Comparison of ENCODE assay signal across 11 mouse cellular contexts in the genomic region with DNA sequence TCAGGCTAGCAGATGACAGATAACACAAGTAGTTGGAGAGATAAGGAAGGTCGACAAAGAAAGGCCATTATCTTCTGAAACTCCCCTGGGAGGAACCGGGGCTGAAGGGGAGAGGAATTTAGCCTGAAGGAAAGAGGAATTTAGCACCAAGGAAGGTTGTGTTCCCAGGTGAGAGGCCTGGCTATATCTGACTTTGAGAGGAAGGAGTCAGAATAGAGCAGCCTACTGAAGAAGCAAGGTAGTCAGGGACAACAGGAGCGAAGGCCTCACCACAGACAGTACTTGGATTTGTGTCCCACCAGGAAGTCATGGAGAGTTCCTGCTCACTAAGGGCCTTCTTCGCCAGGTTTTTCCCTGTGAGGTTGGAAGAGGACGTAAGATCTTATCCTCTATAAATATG.
DNase-seq lines count a peak whose midpoint lies in the region; ATAC-seq and TF ChIP-seq lines count a peak whose summit lies in the region.
"Had no signal": no experiment of that assay in that cellular context is flagged by ENCODE, and none has a peak within 500 bp of the region (broad histone marks: within the 10 kb centered on the region; RNA-seq: fewer than 3 reads in every experiment).

No protein-coding gene starts in this region.

- H3K4me3 ChIP-seq in kidney, postnatal 0 days (replicated peaks; ENCODE audit: low read depth, low read length) = no peak overlapping the region
- no peak overlapping the region for H3K4me3 ChIP-seq in embryonic facial prominence, embryonic 10.5 days
- H3K4me3 ChIP-seq in limb, embryonic 11.5 days (ENCODE audit: low read depth, low read length) = no peak overlapping the region
- H3K4me3 ChIP-seq in layer of hippocampus, adult 2 months = no peak overlapping the region
- H3K4me3 ChIP-seq: limb, embryonic 13.5 days had no signal

- WGBS in kidney, postnatal 0 days = 46% methylated on average over 5 of the region's 5 CpGs
- 30% methylated on average over 5 of the region's 5 CpGs for WGBS in embryonic facial prominence, embryonic 10.5 days
- 48% methylated on average over 5 of the region's 5 CpGs for WGBS in limb, embryonic 11.5 days

- TF ChIP-seq CTCF in kidney, postnatal 0 days (IDR thresholded peaks at IDR 0.05; ENCODE audit: low read depth) = no peak
- TF ChIP-seq CTCF in layer of hippocampus, adult 2 months (conservative IDR thresholded peaks at IDR 0.05) = no peak

- H3K9ac ChIP-seq in kidney, postnatal 0 days (ENCODE audit: low read depth, low read length) = no peak overlapping the region
- no peak overlapping the region for H3K9ac ChIP-seq in limb, embryonic 11.5 days (ENCODE audit: low read length)
- H3K9ac ChIP-seq: limb, embryonic 13.5 days had no signal

- H3K27me3 ChIP-seq in kidney, postnatal 0 days (ENCODE audit: insufficient read depth, low read length) = no peaks in the 10 kb centered on the region
- no peaks in the 10 kb centered on the region for H3K27me3 ChIP-seq in embryonic facial prominence, embryonic 10.5 days (replicated peaks; ENCODE audit: low read depth, poor library complexity, severe bottlenecking)
- H3K27me3 ChIP-seq in limb, embryonic 11.5 days (ENCODE audit: control insufficient read depth, insufficient read depth, low read length) = no peaks in the 10 kb centered on the region
- H3K27me3 ChIP-seq: limb, embryonic 13.5 days had no signal

- peak overlapping the region; percentile 79 for H3K27ac ChIP-seq in kidney, postnatal 0 days
- H3K27ac ChIP-seq in embryonic facial prominence, embryonic 10.5 days (replicated peaks) = peak overlapping the region; percentile 82
- 0 out of 2 replicates have a peak overlapping the region, but pooled peaks have one; percentile 23 for H3K27ac ChIP-seq in limb, embryonic 11.5 days (replicated peaks; ENCODE audit: low read depth, low read length)
- no peak overlapping the region for H3K27ac ChIP-seq in layer of hippocampus, adult 2 months

- no peak overlapping the region for H3K4me2 ChIP-seq in kidney, postnatal 0 days (ENCODE audit: low read length)
- no peak overlapping the region for H3K4me2 ChIP-seq in limb, embryonic 11.5 days (ENCODE audit: low read depth, severe bottlenecking)
- H3K4me2 ChIP-seq: limb, embryonic 13.5 days had no signal

- no peaks in the 10 kb centered on the region for H3K36me3 ChIP-seq in kidney, postnatal 0 days (ENCODE audit: insufficient read depth, low read length)
- no peaks in the 10 kb centered on the region for H3K36me3 ChIP-seq in embryonic facial prominence, embryonic 10.5 days (replicated peaks)
- no peaks in the 10 kb centered on the region for H3K36me3 ChIP-seq in limb, embryonic 11.5 days (ENCODE audit: control insufficient read depth, insufficient read depth, low read length)
- H3K36me3 ChIP-seq: limb, embryonic 13.5 days had no signal

- DNase-seq in adrenal gland, adult (ENCODE audit: inconsistent age in 2 of 2, low spot score in 1 of 2) = peak; percentile 41 to 86
- DNase-seq in adrenal gland, adult 8-10 months = no peak
- DNase-seq in kidney, postnatal 0 days (ENCODE audit: low spot score) = no peak
- DNase-seq in kidney, adult 11 months = no peak
- DNase-seq in embryonic facial prominence, embryonic 10.5 days (ENCODE audit: low spot score) = no peak
- no peak for DNase-seq in limb, embryonic 11.5 days (ENCODE audit: low spot score)
- no peak for DNase-seq in cerebellum, postnatal 10 days
- no peak for DNase-seq in layer of hippocampus, adult 2 months (ENCODE audit: low spot score in 2 of 2)
- DNase-seq: cerebellum, adult 9-10 months had no signal

- ATAC-seq in kidney, postnatal 0 days (replicated peaks; ENCODE audit: low FRiP score, low read depth) = no peak
- no peak for ATAC-seq in limb, embryonic 11.5 days (ENCODE audit: insufficient number of reproducible peaks, low FRiP score, low TSS enrichment, low read depth)
- ATAC-seq: inflammation-experienced regulatory T-cells, adult 6 months had no signal

- no peaks in the 10 kb centered on the region for H3K9me3 ChIP-seq in kidney, postnatal 0 days (replicated peaks; ENCODE audit: low read length)
- H3K9me3 ChIP-seq in embryonic facial prominence, embryonic 10.5 days = 0 out of 2 replicates have a peak, but pooled peaks cover 3% of the 10 kb centered on the region
- no peaks in the 10 kb centered on the region for H3K9me3 ChIP-seq in limb, embryonic 11.5 days (ENCODE audit: control insufficient read depth, low read length)
- H3K9me3 ChIP-seq: limb, embryonic 13.5 days had no signal

- peaks cover 19% of the 10 kb centered on the region for H3K4me1 ChIP-seq in kidney, postnatal 0 days (replicated peaks; ENCODE audit: insufficient read depth, low read length)
- peaks cover 54% of the 10 kb centered on the region for H3K4me1 ChIP-seq in embryonic facial prominence, embryonic 10.5 days
- peaks cover 22% of the 10 kb centered on the region for H3K4me1 ChIP-seq in limb, embryonic 11.5 days (ENCODE audit: control insufficient read depth, insufficient read depth, low read length)

Comparison
In these comparisons a context has a peak if more than half of its experiments do, and no peak if none do; other contexts are left out.
1. DNase-seq: peak in adrenal gland, adult (2 of 2); none in adrenal gland, adult 8-10 months (single experiment), kidney, postnatal 0 days (single experiment), kidney, adult 11 months (single experiment), embryonic facial prominence, embryonic 10.5 days (single experiment), limb, embryonic 11.5 days (single experiment), cerebellum, postnatal 10 days (0 of 2) and layer of hippocampus, adult 2 months (0 of 2).